Mouse (Mus musculus) heart, adult 2 months (tissue): ENCODE results near the gene Fam19a5.

Experiments used
- CTCF ChIP-seq: fragments of 200-600 bp; IDR thresholded peaks from 2 replicates; pipeline ENCODE4 v1.8.1; 2022; ENCODE audit warnings: antibody characterized with exemption, mild to moderate bottlenecking, moderate library complexity
- EP300 ChIP-seq: fragments of 200-500 bp; IDR thresholded peaks from 2 replicates; pipeline ENCODE4 v1.6.1; 2011; ENCODE audit warnings: low read depth, low read length, control low read depth; ENCODE audit not compliant: insufficient read depth
- POLR2A ChIP-seq: fragments of 200-500 bp; IDR thresholded peaks from 2 replicates; pipeline ENCODE4 v1.6.1; 2011; ENCODE audit warnings: mild to moderate bottlenecking, low read depth, low read length, control low read depth; ENCODE audit not compliant: insufficient read depth

GRCm38 (mm10) chr15:87666041-87666750 lies 122.1 kb downstream of the Fam19a5 start:
- no peak for TF ChIP-seq EP300
- no peak for TF ChIP-seq CTCF
- no peak for TF ChIP-seq POLR2A
